Mouse (Mus musculus): ENCODE measurements around the gene Zfp280b. TPM values are rescaled to one million over a fixed set of nuclear protein-coding genes. Genes with fewer than 3 reads are reported as not detected.
"Not testable (repeated sequence)": the region's sequence is repeated elsewhere in the genome, so short reads cannot be mapped to it uniquely, and the experiment has no call there.

Gene Zfp280b
- polyA plus RNA-seq (2015; fragmentation: Nextera tagmentation; extraction: Ambion mirVana), result 14.1 and 14.9 TPM in 2 replicates

GRCm38 (mm10) chr10:76032402-76033118 is at the start of gene Zfp280b:
Gene Zfp280b, plus strand, starts transcription at chr10:76032650.
- no peaks in the 10 kb centered on the region for H3K9me3 ChIP-seq
- H3K27me3 ChIP-seq, result no peaks in the 10 kb centered on the region
- peaks cover 18% of the 10 kb centered on the region for H3K36me3 ChIP-seq
- H3K4me2 ChIP-seq (replicated peaks), result peak within 1 kb of the TSS; percentile 83
- under 1% methylated on average over 58 of the region's 58 CpGs for WGBS
- H3K27ac ChIP-seq, result peak within 1 kb of the TSS; percentile 49
- peaks cover 17% of the 10 kb centered on the region for H3K4me1 ChIP-seq (replicated peaks)
- peak within 1 kb of the TSS; percentile 91 for H3K4me3 ChIP-seq (replicated peaks)
- ATAC-seq, result peak; percentile 98
- peak within 1 kb of the TSS; percentile 93 for H3K9ac ChIP-seq (replicated peaks)

- H3K4me2 ChIP-seq (replicated peaks), result no peak overlapping the region
Observed at GRCm38 (mm10) chr10:75990430-75991042, 41.9 kb upstream of the Zfp280b start.

GRCm38 (mm10) chr10:75993616-75994240 is 38.7 kb upstream of the Zfp280b start:
- Histone ChIP-seq H3K9me3 (no peaks in the 10 kb centered on the region), H3K27ac (no peak overlapping the region), H3K36me3 (no peaks in the 10 kb centered on the region), H3K4me2 (replicated peaks) (no peak overlapping the region), H3K9ac (replicated peaks) (no peak overlapping the region), H3K4me3 (replicated peaks) (no peak overlapping the region), H3K4me1 (replicated peaks) (no peaks in the 10 kb centered on the region), H3K27me3 (no peaks in the 10 kb centered on the region)
- no peak for ATAC-seq
- whole genome bisulfite sequencing, result 90% methylated on average over 15 of the region's 15 CpGs

More at GRCm38 (mm10) chr10:75990430-75991042, 41.9 kb upstream of the Zfp280b start:
- 61% methylated on average over 4 of the region's 4 CpGs for WGBS
- no peak for ATAC-seq
- Histone ChIP-seq H3K9me3 (no peaks in the 10 kb centered on the region), H3K4me3 (replicated peaks) (no peak overlapping the region), H3K27ac (no peak overlapping the region), H3K4me1 (replicated peaks) (no peaks in the 10 kb centered on the region), H3K27me3 (no peaks in the 10 kb centered on the region), H3K9ac (replicated peaks) (no peak overlapping the region), H3K36me3 (no peaks in the 10 kb centered on the region)

- ATAC-seq, H3K27me3 ChIP-seq: not testable (repeated sequence)
- 82% methylated on average over 13 of the region's 13 CpGs for WGBS
Observed at GRCm38 (mm10) chr10:75994531-75995210, 37.8 kb upstream of the Zfp280b start.

GRCm38 (mm10) chr10:75995463-75995862 is 37.0 kb upstream of the Zfp280b start:
- 88% methylated on average over 11 of the region's 11 CpGs for WGBS
- H3K4me3 ChIP-seq (replicated peaks), result no peak overlapping the region
- no peak overlapping the region for H3K9ac ChIP-seq (replicated peaks)
- H3K9me3 ChIP-seq, result no peaks in the 10 kb centered on the region
- ATAC-seq, result no peak
- H3K27ac ChIP-seq, result no peak overlapping the region
- H3K36me3 ChIP-seq, result no peaks in the 10 kb centered on the region
- H3K4me1 ChIP-seq (replicated peaks), result no peaks in the 10 kb centered on the region
- no peaks in the 10 kb centered on the region for H3K27me3 ChIP-seq
- no peak overlapping the region for H3K4me2 ChIP-seq (replicated peaks)

More at GRCm38 (mm10) chr10:75994531-75995210, 37.8 kb upstream of the Zfp280b start:
- not testable (repeated sequence) for H3K27ac ChIP-seq; H3K9me3 ChIP-seq; H3K4me1 ChIP-seq (replicated peaks); H3K4me3 ChIP-seq (replicated peaks); H3K9ac ChIP-seq (replicated peaks); H3K4me2 ChIP-seq (replicated peaks); H3K36me3 ChIP-seq

- WGBS, result 73% methylated on average over 3 of the region's 3 CpGs
- Histone ChIP-seq H3K36me3 (no peaks in the 10 kb centered on the region), H3K9ac (replicated peaks) (no peak overlapping the region), H3K27ac (no peak overlapping the region), H3K4me3 (replicated peaks) (no peak overlapping the region), H3K4me2 (replicated peaks) (no peak overlapping the region), H3K27me3 (no peaks in the 10 kb centered on the region), H3K4me1 (replicated peaks) (peaks cover 2% of the 10 kb centered on the region), H3K9me3 (no peaks in the 10 kb centered on the region)
- ATAC-seq, result no peak
Observed at GRCm38 (mm10) chr10:75996315-75996714, 36.1 kb upstream of the Zfp280b start.

GRCm38 (mm10) chr10:76001160-76001559 is 31.3 kb upstream of the Zfp280b start:
- Histone ChIP-seq H3K9me3 (no peaks in the 10 kb centered on the region), H3K27me3 (no peaks in the 10 kb centered on the region), H3K4me3 (replicated peaks) (no peak overlapping the region), H3K4me2 (replicated peaks) (no peak overlapping the region), H3K9ac (replicated peaks) (no peak overlapping the region), H3K4me1 (replicated peaks) (peaks cover 11% of the 10 kb centered on the region), H3K27ac (no peak overlapping the region), H3K36me3 (no peaks in the 10 kb centered on the region)
- WGBS, result 20% methylated on average over 7 of the region's 7 CpGs
- 0 out of 2 replicates have a peak, but pooled peaks have one; percentile 9 for ATAC-seq

- 31% methylated on average over 3 of the region's 3 CpGs for WGBS
- Histone ChIP-seq H3K36me3 (no peaks in the 10 kb centered on the region), H3K4me1 (replicated peaks) (peaks cover 11% of the 10 kb centered on the region), H3K9ac (replicated peaks) (no peak overlapping the region), H3K9me3 (no peaks in the 10 kb centered on the region), H3K4me2 (replicated peaks) (no peak overlapping the region), H3K27ac (no peak overlapping the region), H3K4me3 (replicated peaks) (no peak overlapping the region), H3K27me3 (no peaks in the 10 kb centered on the region)
- ATAC-seq, result no peak
Observed at GRCm38 (mm10) chr10:76002101-76002521, 30.3 kb upstream of the Zfp280b start.

GRCm38 (mm10) chr10:76002615-76003014 is 29.8 kb upstream of the Zfp280b start:
- no peak overlapping the region for H3K27ac ChIP-seq
- H3K9me3 ChIP-seq, result no peaks in the 10 kb centered on the region
- H3K4me3 ChIP-seq (replicated peaks), result no peak overlapping the region
- no peak overlapping the region for H3K9ac ChIP-seq (replicated peaks)
- H3K4me2 ChIP-seq (replicated peaks), result no peak overlapping the region
- no peaks in the 10 kb centered on the region for H3K36me3 ChIP-seq
- ATAC-seq, result no peak
- WGBS, result 25% methylated on average over 2 of the region's 2 CpGs
- no peaks in the 10 kb centered on the region for H3K27me3 ChIP-seq
- H3K4me1 ChIP-seq (replicated peaks), result peaks cover 11% of the 10 kb centered on the region

GRCm38 (mm10) chr10:76003221-76003620 is 29.2 kb upstream of the Zfp280b start:
- Histone ChIP-seq H3K4me1 (replicated peaks) (peaks cover 11% of the 10 kb centered on the region), H3K27me3 (no peaks in the 10 kb centered on the region), H3K9ac (replicated peaks) (no peak overlapping the region), H3K4me2 (replicated peaks) (no peak overlapping the region), H3K9me3 (no peaks in the 10 kb centered on the region), H3K27ac (no peak overlapping the region), H3K36me3 (no peaks in the 10 kb centered on the region), H3K4me3 (replicated peaks) (no peak overlapping the region)
- ATAC-seq, result no peak
- WGBS, result 93% methylated on average over 2 of the region's 2 CpGs

GRCm38 (mm10) chr10:76006385-76006784 is 26.1 kb upstream of the Zfp280b start:
- H3K4me1 ChIP-seq (replicated peaks), result peaks cover 8% of the 10 kb centered on the region
- H3K27me3 ChIP-seq, result no peaks in the 10 kb centered on the region
- no peak overlapping the region for H3K4me3 ChIP-seq (replicated peaks)
- no peak for ATAC-seq
- H3K27ac ChIP-seq, result no peak overlapping the region
- no peaks in the 10 kb centered on the region for H3K9me3 ChIP-seq
- 92% methylated on average over 6 of the region's 6 CpGs for WGBS
- no peaks in the 10 kb centered on the region for H3K36me3 ChIP-seq
- H3K9ac ChIP-seq (replicated peaks), result no peak overlapping the region
- H3K4me2 ChIP-seq (replicated peaks), result no peak overlapping the region

- Histone ChIP-seq H3K9me3 (no peaks in the 10 kb centered on the region), H3K36me3 (no peaks in the 10 kb centered on the region), H3K27ac (no peak overlapping the region), H3K4me3 (replicated peaks) (no peak overlapping the region), H3K9ac (replicated peaks) (no peak overlapping the region), H3K27me3 (no peaks in the 10 kb centered on the region), H3K4me2 (replicated peaks) (no peak overlapping the region), H3K4me1 (replicated peaks) (no peaks in the 10 kb centered on the region)
- 78% methylated on average over 3 of the region's 3 CpGs for WGBS
- ATAC-seq, result no peak
Observed at GRCm38 (mm10) chr10:76009812-76010211, 22.6 kb upstream of the Zfp280b start.

Data from midbrain, embryonic 13.5 days (tissue).